Mouse (Mus musculus) heart, embryonic 12.5 days (tissue): ENCODE results near the gene Agbl5. TPM values are rescaled to one million over a fixed set of nuclear protein-coding genes. Genes with fewer than 3 reads are reported as not detected.
A peak's percentile ranks its signal among the peaks of the same experiment; 100 is the strongest.

Source experiments
- ATAC-seq: fragments of 200-750 bp; cut with Nextera tagmentation; 2 replicates; pipeline ENCODE4 v1.8.0; 2017; ENCODE audit warnings: moderate TSS enrichment, moderate library complexity; ENCODE audit not compliant: insufficient number of reproducible peaks, low FRiP score
- H3K27ac ChIP-seq: fragments of 300-500 bp; sonication (generic); 2 replicates; pipeline ENCODE4 v1.5.1; 2016; ENCODE audit warnings: mild to moderate bottlenecking, moderate library complexity; ENCODE audit not compliant: poor library complexity, severe bottlenecking
- H3K27me3 ChIP-seq: fragments of 300-500 bp; sonication (generic); replicated peaks from 2 replicates; pipeline ENCODE4 v1.6.1; 2016; ENCODE audit warnings: mild to moderate bottlenecking, moderate library complexity
- H3K36me3 ChIP-seq: fragments of 300-500 bp; sonication (generic); 2 replicates; pipeline ENCODE4 v1.6.1; 2016; ENCODE audit warnings: mild to moderate bottlenecking, moderate library complexity
- H3K4me1 ChIP-seq: fragments of 300-500 bp; sonication (generic); replicated peaks from 2 replicates; pipeline ENCODE4 v1.6.1; 2016; ENCODE audit warnings: mild to moderate bottlenecking
- H3K4me2 ChIP-seq: fragments of 300-500 bp; sonication (generic); 2 replicates; pipeline ENCODE4 v1.6.1; 2016; ENCODE audit warnings: mild to moderate bottlenecking, moderate library complexity
- H3K4me3 ChIP-seq: fragments of 300-500 bp; sonication (generic); 2 replicates; pipeline ENCODE4 v1.5.1; 2016; ENCODE audit warnings: mild to moderate bottlenecking
- H3K9ac ChIP-seq: fragments of 300-500 bp; sonication (generic); 2 replicates; pipeline ENCODE4 v1.6.1; 2016; ENCODE audit warnings: mild to moderate bottlenecking, moderate library complexity
- H3K9me3 ChIP-seq: fragments of 300-500 bp; sonication (generic); replicated peaks from 2 replicates; pipeline ENCODE4 v1.6.1; 2016; ENCODE audit warnings: mild to moderate bottlenecking, moderate library complexity
- WGBS: fragments of 180-500 bp; shearing (Covaris S2); methylation state at CpG from one replicate; pipeline ENCODE4 v1.1.7; 2016; 5-methylcytosine and 5-hydroxymethylcytosine counted together
- polyA plus RNA-seq: library from polyadenylated mRNA; unstranded; fragments of >200 nt; fragmentation: Nextera tagmentation; extraction: Ambion mirVana; gene quantifications from 2 replicates; pipeline ENCODE4 v1.2.1, GENCODE M21; 2016

Agbl5 gene
- polyA plus RNA-seq, 1 experiment from 2014 or later: 14.4 TPM

DNA sequence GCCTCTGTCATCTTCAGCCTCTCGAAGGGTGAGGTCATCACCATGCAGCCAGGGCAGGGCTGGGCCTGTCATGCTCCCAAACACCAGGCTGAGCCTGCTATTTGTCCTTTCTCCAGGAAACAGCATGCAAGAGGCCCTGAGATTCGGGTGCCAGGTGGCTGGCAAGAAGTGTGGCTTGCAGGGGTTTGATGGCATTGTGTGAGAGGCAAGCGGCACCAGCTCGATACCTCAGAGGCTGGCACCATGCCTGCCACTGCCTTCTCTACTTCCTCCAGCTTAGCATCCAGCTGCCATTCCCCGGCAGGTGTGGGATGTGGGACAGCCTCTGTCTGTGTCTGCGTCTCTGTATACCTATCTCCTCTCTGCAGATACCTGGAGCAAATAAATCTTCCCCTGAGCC, 42.4 kb downstream of the Agbl5 start:
- Histone ChIP-seq H3K4me3 (no peak overlapping the region), H3K36me3 (no peaks in the 10 kb centered on the region), H3K27me3 (0 out of 2 replicates have a peak, but pooled peaks cover 4% of the 10 kb centered on the region), H3K9me3 (no peaks in the 10 kb centered on the region), H3K27ac (no peak overlapping the region), H3K9ac (no peak overlapping the region), H3K4me1 (peaks cover 16% of the 10 kb centered on the region), H3K4me2 (no peak overlapping the region)
- WGBS: 74% methylated on average over 6 of the region's 6 CpGs
- no peak for ATAC-seq

DNA sequence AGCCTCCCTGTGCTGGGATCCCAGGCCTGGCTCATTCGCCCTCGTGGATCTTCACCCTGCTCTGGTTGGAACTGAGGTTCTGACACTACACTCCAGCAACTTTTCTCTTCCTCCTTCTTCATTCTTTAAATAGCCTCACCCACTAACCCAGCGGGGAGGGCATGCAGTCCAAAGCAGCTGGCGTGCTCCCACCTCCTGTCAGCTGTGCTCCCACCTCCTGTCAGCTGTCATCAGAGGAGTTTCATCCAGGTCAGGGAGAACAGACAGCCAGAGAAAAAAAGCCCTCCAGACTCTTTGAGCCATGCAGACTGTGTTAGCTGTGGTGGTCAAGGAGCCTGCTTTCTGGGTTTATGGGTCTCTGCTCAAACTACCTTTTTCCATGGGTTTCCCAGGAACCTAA, 42.9 kb downstream of the Agbl5 start:
- Histone ChIP-seq H3K9me3 (no peaks in the 10 kb centered on the region), H3K36me3 (no peaks in the 10 kb centered on the region), H3K27ac (no peak overlapping the region), H3K9ac (peak overlapping the region; percentile 5; the same call in 1 of the 2 replicates), H3K4me2 (no peak overlapping the region), H3K4me3 (no peak overlapping the region), H3K27me3 (0 out of 2 replicates have a peak, but pooled peaks cover 4% of the 10 kb centered on the region), H3K4me1 (peaks cover 16% of the 10 kb centered on the region)
- no peak for ATAC-seq
- 58% methylated on average over 4 of the region's 4 CpGs for WGBS

DNA sequence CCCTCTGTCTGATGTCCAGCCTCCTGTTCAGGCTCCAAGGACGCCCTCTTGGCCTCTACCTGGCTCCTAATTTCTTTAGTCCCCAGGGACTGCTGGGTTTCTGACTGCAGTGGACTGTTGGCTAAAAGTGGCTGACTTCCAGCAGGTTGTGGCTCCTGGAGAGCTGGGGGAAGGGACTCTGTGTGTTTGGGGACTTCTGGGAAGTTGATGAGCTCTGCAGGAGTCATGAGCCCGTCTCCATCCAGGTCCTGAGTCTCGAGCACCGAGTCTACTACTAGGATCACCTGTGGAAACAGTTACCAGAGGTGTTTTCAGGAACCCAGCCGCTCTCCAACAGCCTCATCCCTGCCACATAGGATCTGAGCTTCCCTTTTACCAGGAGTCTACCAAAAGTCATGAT, 45.2 kb downstream of the Agbl5 start:
- no peak overlapping the region for H3K9ac ChIP-seq
- WGBS: 59% methylated on average over 5 of the region's 5 CpGs
- H3K27me3 ChIP-seq: 0 out of 2 replicates have a peak, but pooled peaks cover 4% of the 10 kb centered on the region
- no peak overlapping the region for H3K4me2 ChIP-seq
- no peaks in the 10 kb centered on the region for H3K9me3 ChIP-seq
- H3K27ac ChIP-seq: no peak overlapping the region
- no peak overlapping the region for H3K4me3 ChIP-seq
- no peak for ATAC-seq
- no peaks in the 10 kb centered on the region for H3K36me3 ChIP-seq
- peaks cover 16% of the 10 kb centered on the region for H3K4me1 ChIP-seq

DNA sequence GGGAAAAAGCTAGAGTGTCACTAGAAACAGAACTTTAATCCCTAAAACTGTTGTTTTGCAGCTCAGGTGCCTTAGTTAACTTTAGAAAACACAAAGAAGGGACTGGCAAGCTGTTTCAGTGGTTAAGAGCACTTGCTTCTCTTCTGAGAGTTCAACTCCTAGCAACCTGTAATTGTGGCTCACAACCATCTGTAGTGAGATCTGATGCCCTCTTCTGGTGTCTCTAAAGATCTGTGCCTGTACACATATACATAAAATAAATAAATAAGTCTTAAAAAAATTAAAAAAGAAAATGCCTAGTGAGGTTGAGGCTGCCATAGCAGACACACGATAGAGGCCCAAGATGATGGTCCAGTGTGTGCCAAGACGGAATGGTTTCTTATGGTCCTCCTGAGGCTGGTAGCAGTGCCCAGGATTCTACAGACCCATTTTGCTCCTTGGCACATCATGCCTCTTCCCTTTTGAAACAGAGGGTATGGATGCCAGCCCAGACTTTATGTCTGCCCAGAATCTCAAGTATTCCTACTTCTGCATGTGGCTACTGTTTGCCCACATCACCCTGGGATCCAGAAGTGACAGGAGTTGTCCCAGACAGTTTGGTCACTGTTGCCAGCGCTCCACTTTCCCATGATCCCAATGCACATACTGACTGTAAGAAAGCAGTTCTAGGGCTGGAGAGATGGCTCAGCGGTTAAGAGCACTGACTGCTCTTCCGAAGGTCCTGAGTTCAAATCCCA, 46.4 kb downstream of the Agbl5 start:
- H3K27me3 ChIP-seq: no peaks in the 10 kb centered on the region; the same call in 1 of the 2 replicates
- no peaks in the 10 kb centered on the region for H3K9me3 ChIP-seq
- H3K4me2 ChIP-seq: no peak overlapping the region
- H3K4me3 ChIP-seq: no peak overlapping the region
- ATAC-seq: no peak
- H3K36me3 ChIP-seq: no peaks in the 10 kb centered on the region
- no peak overlapping the region for H3K9ac ChIP-seq
- H3K4me1 ChIP-seq: peaks cover 16% of the 10 kb centered on the region
- 83% methylated on average over 5 of the region's 5 CpGs for WGBS
- H3K27ac ChIP-seq: no peak overlapping the region

DNA sequence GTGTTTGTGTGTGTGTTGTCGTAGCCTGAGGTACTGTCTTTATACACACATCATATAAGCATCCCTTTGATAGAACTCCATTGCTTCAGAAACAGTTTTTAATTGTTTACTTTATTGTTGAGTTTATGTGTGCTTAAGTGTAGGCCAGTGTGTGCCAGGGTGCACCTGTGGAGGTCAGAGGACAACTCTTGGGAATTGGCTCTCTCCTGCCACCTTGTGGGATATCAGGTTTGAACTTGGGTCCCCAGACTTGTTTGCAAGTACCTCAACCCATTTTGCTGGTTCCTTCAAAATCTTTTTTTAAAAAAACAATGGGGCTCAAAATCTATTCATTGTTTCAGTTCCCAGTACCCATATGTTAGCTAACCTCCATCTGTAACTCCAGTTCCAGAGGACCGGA, 54.5 kb downstream of the Agbl5 start:
- WGBS: 85% methylated on average over 2 of the region's 2 CpGs
- Histone ChIP-seq H3K9ac (no peak overlapping the region), H3K4me2 (no peak overlapping the region), H3K4me1 (0 out of 2 replicates have a peak, but pooled peaks cover 8% of the 10 kb centered on the region), H3K9me3 (no peaks in the 10 kb centered on the region), H3K4me3 (no peak overlapping the region), H3K27ac (no peak overlapping the region), H3K36me3 (no peaks in the 10 kb centered on the region), H3K27me3 (peaks cover 16% of the 10 kb centered on the region)
- no peak for ATAC-seq

DNA sequence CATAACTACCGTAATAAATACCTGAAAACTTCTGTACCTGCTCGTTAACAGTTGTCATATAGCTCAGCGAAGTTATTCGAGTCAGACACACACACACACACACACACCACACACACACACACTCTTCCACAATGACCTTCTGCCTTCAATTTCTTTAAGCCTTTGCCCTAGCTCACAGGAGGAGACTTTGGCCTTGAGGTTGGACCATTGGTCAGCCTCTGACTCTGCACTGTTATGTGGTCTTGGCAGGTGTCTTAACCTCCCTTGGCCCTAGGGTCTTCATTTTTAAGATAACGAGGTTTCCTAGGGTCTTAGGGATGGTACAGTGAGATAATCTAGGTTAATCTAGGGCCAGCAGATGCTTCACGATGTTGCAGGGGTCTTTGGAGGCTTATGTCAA, 55.9 kb downstream of the Agbl5 start:
- Histone ChIP-seq H3K4me2 (peak overlapping the region; percentile 89; the same call in 1 of the 2 replicates), H3K27me3 (peaks cover 16% of the 10 kb centered on the region)
- ATAC-seq: no peak

DNA sequence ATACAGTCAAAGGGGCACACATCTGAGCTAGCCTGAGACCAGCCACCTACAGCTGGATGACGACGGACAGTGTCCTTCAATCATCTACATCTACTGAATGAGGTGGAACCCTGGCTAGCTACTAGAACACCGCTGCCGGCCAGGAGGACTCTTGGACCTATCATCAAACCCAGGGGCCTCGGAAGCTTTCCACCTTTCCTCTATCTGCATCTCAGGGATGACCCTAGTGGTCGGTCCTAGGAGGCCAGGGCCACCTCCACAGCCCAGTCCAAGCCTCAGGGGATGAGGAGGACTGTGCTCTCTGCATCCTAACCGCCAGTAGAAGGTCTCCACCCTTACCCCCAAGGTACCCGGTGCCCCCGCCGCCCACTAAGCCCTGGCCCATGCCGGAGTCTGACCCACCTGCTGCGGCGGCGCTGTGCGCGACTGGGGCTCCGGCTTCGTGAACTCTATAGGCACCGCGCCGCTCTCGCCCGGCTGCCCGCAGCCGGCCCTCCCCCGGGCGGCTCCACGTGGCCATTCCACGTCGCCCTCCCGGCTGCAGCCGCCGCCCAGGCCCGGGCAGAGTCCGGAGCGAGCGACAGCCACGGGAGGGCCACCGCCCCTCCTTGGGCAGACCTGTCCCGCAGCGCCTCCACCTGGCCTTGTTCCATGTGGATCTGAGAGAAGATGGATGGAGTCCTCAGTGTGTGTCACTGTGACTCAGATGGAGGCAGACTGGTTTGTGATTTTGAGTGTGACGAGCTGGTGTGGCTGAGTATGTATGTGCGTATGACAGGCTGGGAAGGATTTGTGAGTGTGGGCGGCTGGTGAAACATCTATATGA, 56.7 kb downstream of the Agbl5 start, which contains the start of gene Cgref1:
Cgref1 (minus strand) TSS at position 636 of the 826 bp plus-strand sequence.
- Histone ChIP-seq H3K4me3 (peak within 1 kb of the TSS; percentile 53), H3K36me3 (no peaks in the 10 kb centered on the region), H3K4me1 (peaks cover 11% of the 10 kb centered on the region), H3K27me3 (peaks cover 16% of the 10 kb centered on the region), H3K4me2 (peak within 1 kb of the TSS; percentile 89), H3K9me3 (no peaks in the 10 kb centered on the region), H3K27ac (no peak within 1 kb of the TSS), H3K9ac (peak within 1 kb of the TSS; percentile 64)
- 5% methylated on average over 44 of the region's 44 CpGs for WGBS
- ATAC-seq: peak; percentile 67

More for the DNA sequence above, 55.9 kb downstream of the Agbl5 start:
- WGBS: 80% methylated on average over 6 of the region's 6 CpGs
- Histone ChIP-seq H3K36me3 (no peaks in the 10 kb centered on the region), H3K4me1 (peaks cover 11% of the 10 kb centered on the region), H3K9me3 (no peaks in the 10 kb centered on the region), H3K4me3 (no peak overlapping the region), H3K27ac (no peak overlapping the region), H3K9ac (no peak overlapping the region)

DNA sequence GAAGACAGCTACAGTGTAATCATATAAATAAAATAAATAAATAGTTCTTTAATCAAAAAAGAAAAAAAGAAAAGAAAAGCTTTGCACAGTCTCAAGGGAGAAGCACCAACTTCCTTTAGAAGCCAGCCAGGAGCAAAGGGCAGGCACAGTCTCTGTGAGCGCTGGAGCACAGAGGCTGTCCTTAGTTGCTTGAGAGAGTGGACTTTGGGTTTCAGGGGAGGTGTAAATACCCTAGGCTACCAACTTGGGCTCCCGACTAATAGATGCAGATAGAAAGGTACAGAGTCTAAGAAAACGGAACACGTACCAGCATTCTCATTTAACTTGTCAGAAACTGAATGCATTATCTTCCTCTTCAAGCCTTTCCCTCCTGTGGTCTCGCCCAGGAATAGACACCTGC, 60.1 kb downstream of the Agbl5 start:
- 80% methylated on average over 5 of the region's 5 CpGs for WGBS
- ATAC-seq: no peak
- H3K4me1 ChIP-seq: peaks cover 14% of the 10 kb centered on the region

DNA sequence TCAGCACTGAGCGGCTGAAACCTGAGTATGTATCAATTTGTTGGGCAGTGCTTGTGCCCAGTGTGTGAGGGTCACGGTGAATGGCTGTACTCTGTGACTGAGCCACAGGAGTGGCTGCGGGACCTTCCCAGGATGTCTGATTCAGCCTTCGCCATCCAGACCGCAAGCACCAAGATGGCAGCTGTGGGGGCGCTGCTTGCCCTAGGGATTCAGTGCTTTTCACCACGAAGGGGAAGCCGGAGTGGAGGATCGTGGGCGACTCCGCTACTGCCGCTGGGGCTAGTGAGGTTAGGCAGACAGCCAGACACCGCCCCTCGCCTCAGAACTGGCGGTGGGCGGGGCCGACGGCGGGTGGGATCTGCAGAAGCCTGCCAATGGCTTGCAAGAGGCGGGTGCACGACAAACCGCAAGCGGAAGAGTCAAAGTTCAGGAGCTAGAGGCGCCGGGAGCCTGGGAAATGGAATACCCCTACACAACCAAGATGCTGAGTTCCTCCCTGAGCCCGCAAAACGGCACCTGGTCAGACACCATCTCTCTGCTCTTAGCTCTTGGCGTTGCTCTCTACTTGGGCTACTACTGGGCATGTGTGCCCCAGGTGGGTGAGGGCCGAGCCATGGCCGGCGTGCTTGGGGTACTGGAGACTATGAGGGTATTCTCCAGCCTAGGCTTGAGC, 61.3 kb downstream of the Agbl5 start:
- no peaks in the 10 kb centered on the region for H3K9me3 ChIP-seq
- H3K27me3 ChIP-seq: peaks cover 9% of the 10 kb centered on the region; the same call in 1 of the 2 replicates
- peak overlapping the region; percentile 74 for H3K9ac ChIP-seq
- H3K36me3 ChIP-seq: peaks cover 32% of the 10 kb centered on the region
- peak; percentile 92 for ATAC-seq
- peaks cover 14% of the 10 kb centered on the region for H3K4me1 ChIP-seq
- H3K27ac ChIP-seq: peak overlapping the region; percentile 34; the same call in 1 of the 2 replicates
- WGBS: under 1% methylated on average over 31 of the region's 31 CpGs
- peak overlapping the region; percentile 74 for H3K4me2 ChIP-seq
- peak overlapping the region; percentile 55 for H3K4me3 ChIP-seq

More for the DNA sequence above, 60.1 kb downstream of the Agbl5 start:
- Histone ChIP-seq H3K27me3 (peaks cover 16% of the 10 kb centered on the region), H3K9me3 (no peaks in the 10 kb centered on the region), H3K36me3 (peaks cover 20% of the 10 kb centered on the region), H3K4me2 (no peak overlapping the region), H3K9ac (no peak overlapping the region), H3K4me3 (no peak overlapping the region), H3K27ac (no peak overlapping the region)

DNA sequence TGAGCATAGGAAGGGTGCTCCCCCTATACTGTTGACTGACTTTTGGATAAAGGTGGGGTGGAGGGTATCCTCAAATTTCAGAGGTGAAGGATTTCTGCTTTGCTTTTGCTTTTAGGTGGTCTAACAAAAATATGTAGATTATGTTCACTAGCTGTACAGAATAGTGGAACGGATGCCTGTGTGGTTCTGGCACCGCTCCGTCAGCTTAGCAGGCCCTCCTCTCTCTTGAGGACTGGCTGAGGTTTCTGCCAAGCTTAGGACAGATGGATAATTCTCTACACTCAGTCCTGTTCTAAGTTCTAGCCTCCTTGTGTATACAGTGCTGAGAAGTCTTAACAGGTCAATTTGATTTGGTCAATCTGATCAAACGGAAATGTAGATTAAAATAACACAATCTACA, 62.0 kb downstream of the Agbl5 start:
- Histone ChIP-seq H3K4me1 (peaks cover 8% of the 10 kb centered on the region), H3K9ac (peak overlapping the region; percentile 74), H3K9me3 (no peaks in the 10 kb centered on the region), H3K27ac (no peak overlapping the region), H3K27me3 (peaks cover 6% of the 10 kb centered on the region; the same call in 1 of the 2 replicates), H3K4me2 (peak overlapping the region; percentile 74), H3K4me3 (peak overlapping the region; percentile 55), H3K36me3 (peaks cover 39% of the 10 kb centered on the region)
- ATAC-seq: no peak; the same call in 1 of the 2 replicates
- WGBS: 70% methylated on average over 4 of the region's 4 CpGs
